Mouse (Mus musculus): ENCODE measurements around the gene Mfsd12. TPM values are rescaled to one million over a fixed set of nuclear protein-coding genes. Genes with fewer than 3 reads are reported as not detected.

Mfsd12 gene
- polyA plus RNA-seq, 1 experiment = 14.3 TPM

DNA sequence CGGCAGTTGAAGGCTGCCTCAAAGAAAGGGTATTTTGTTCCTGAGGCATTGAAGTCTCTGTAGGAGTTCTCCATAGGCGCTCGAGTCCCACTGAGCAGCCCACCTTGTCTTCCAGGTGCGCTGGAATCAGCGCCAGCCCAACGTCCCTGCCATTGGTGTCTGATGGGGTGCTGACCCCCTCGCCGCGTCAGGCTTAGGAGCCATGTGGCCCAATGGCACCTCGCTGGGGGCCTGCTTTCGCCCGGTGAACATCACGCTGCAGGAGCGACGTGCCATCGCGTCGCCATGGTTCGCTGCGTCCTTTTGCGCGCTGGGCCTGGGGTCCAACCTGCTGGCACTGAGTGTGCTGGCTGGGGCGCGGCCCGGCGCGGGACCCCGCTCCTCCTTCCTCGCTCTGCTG is 25.0 kb upstream of the Mfsd12 start:
- Histone ChIP-seq H3K4me1 (ENCODE audit: control insufficient read depth, insufficient read depth, low read length) (peaks cover 6% of the 10 kb centered on the region; the same call in 1 of the 2 replicates), H3K4me3 (replicated peaks; ENCODE audit: control insufficient read depth, low read depth, low read length) (no peak overlapping the region), H3K27ac (ENCODE audit: control insufficient read depth, insufficient read depth, low read depth, low read length, poor library complexity) (no peak overlapping the region)
- no peak for TF ChIP-seq CTCF (IDR thresholded peaks at IDR 0.05; ENCODE audit: control insufficient read depth, insufficient read depth, low read length)
- no peak for TF ChIP-seq POLR2A (IDR thresholded peaks at IDR 0.05; ENCODE audit: borderline replicate concordance, control insufficient read depth, low read depth, low read length)
- 95% methylated on average over 29 of the region's 29 CpGs for WGBS

DNA sequence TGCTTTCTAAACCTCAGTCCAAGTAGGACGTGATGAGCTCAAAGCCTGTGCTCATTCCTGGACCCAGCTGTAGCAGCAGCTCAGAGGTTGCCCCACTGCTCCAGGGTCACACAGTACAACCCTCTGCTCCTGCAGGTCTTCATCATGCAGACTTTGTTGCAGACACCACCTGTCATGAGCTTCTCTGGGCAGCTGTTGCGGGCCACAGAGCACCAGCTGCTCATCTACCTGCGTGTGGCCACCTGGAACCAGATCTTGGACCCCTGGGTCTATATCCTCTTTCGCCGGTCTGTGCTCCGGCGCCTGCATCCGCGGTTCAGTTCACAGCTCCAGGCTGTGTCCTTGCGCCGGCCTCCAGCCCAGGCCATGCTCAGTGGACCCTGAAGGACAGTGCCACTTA is 23.0 kb upstream of the Mfsd12 start:
- 91% methylated on average over 11 of the region's 11 CpGs for WGBS
- peaks cover 4% of the 10 kb centered on the region; the same call in 1 of the 2 replicates for H3K4me1 ChIP-seq (ENCODE audit: control insufficient read depth, insufficient read depth, low read length)
- TF ChIP-seq CTCF (IDR thresholded peaks at IDR 0.05; ENCODE audit: control insufficient read depth, insufficient read depth, low read length) = no peak
- H3K27ac ChIP-seq (ENCODE audit: control insufficient read depth, insufficient read depth, low read depth, low read length, poor library complexity) = no peak overlapping the region
- no peak overlapping the region for H3K4me3 ChIP-seq (replicated peaks; ENCODE audit: control insufficient read depth, low read depth, low read length)

DNA sequence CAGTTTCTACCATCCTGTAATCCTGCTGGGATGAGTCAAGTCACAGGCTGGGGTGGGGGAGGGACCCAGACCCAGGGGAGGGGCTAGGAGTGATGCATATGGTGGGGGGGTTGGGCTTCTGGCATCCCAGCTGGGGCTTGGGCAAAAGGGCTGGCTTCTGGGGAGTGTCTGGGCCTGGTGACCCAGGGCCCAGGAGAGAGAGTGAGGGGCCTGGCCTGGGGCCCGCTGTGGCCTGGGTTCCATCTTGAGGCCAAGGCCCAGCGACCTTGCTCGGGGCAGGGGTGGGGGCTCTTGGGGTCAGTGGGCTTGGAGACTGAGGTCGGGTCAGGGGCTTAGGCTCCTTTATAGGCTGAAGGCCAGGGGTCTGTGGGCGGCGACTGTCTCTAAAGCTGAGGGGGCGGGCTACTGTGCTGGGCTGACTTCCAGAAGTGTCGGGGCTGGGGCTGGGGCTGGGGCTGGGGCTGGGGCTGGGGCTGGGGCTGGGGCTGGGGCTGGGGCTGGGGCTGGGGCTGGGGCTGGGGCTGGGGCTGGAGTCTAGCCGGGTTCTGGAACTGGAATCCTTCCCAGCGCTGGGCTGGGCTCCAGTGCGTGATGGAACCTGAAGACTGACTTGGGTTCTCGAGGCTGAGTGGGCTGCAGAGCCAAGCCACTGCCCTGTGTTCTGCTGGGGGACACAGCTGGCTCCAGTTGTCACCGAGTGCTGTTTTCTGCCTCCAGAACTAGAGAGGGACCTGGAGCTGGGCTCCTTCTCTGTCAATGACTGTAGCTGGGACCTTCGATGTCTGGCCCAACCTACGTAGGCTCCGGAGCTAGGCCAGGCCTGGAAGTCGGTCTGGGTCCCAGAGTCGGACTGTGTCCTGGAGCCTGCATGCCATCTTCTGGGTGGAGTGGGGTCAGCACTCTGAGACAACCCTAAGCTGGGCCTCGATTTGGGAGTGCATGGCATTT is 21.6 kb upstream of the Mfsd12 start:
- WGBS = 85% methylated on average over 19 of the region's 19 CpGs
- H3K4me1 ChIP-seq (ENCODE audit: control insufficient read depth, insufficient read depth, low read length) = no peaks in the 10 kb centered on the region; the same call in 1 of the 2 replicates
- TF ChIP-seq CTCF (IDR thresholded peaks at IDR 0.05; ENCODE audit: control insufficient read depth, insufficient read depth, low read length) (no peak), POLR2A (IDR thresholded peaks at IDR 0.05; ENCODE audit: borderline replicate concordance, control insufficient read depth, low read depth, low read length) (no peak)
- no peak overlapping the region for H3K4me3 ChIP-seq (replicated peaks; ENCODE audit: control insufficient read depth, low read depth, low read length)
- no peak overlapping the region for H3K27ac ChIP-seq (ENCODE audit: control insufficient read depth, insufficient read depth, low read depth, low read length, poor library complexity)

GRCm38 (mm10) chr10:81336558-81336957 is 20.7 kb upstream of the Mfsd12 start:
- 85% methylated on average over 4 of the region's 4 CpGs for WGBS
- no peak overlapping the region for H3K27ac ChIP-seq (ENCODE audit: control insufficient read depth, insufficient read depth, low read depth, low read length, poor library complexity)
- H3K4me3 ChIP-seq (replicated peaks; ENCODE audit: control insufficient read depth, low read depth, low read length) = no peak overlapping the region
- H3K4me1 ChIP-seq (ENCODE audit: control insufficient read depth, insufficient read depth, low read length) = no peaks in the 10 kb centered on the region
- TF ChIP-seq POLR2A (IDR thresholded peaks at IDR 0.05; ENCODE audit: borderline replicate concordance, control insufficient read depth, low read depth, low read length) = no peak
- TF ChIP-seq CTCF (IDR thresholded peaks at IDR 0.05; ENCODE audit: control insufficient read depth, insufficient read depth, low read length) = no peak

DNA sequence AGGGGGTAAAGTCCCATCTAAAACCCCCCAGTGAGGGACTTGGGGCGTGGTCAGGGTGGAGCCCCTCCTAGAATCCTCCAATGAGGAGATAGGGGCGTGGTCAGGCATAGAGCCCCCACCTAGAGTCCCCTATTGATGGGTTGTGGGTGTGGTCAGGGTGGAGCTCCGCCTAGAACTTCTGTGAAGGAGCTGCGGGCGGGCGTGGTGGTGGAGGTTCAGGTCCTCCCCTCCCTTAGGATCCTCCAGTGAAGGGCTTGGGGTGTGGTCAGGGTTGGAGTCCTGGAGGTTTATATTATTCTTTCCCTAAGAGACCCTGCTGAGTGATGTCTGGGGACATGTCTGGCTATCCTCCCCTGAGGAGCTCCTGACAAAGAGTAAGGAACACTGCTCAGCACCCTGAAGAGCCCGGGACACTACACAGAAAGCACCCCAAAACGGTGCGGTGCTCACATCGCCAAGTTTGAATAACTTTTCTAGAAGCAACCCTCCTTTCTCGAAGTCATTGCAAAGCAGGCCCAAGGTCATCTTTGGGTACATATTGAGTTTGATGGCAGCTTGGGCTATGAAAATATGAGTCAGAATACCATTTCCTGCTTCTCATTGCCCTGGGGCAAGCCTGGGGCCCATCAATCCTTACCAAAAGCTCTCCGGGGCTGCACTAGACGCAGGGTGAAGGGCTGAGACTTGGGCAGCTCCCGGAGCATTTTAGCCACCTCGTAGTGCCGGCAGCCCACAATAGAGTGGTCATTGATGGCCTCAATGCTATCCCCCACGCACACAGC is 16.5 kb upstream of the Mfsd12 start:
- TF ChIP-seq POLR2A (IDR thresholded peaks at IDR 0.05; ENCODE audit: borderline replicate concordance, control insufficient read depth, low read depth, low read length) = no peak
- no peak for TF ChIP-seq CTCF (IDR thresholded peaks at IDR 0.05; ENCODE audit: control insufficient read depth, insufficient read depth, low read length)
- H3K27ac ChIP-seq (ENCODE audit: control insufficient read depth, insufficient read depth, low read depth, low read length, poor library complexity) = no peak overlapping the region
- 73% methylated on average over 17 of the region's 17 CpGs for WGBS
- H3K4me3 ChIP-seq (replicated peaks; ENCODE audit: control insufficient read depth, low read depth, low read length) = no peak overlapping the region
- peaks cover 1% of the 10 kb centered on the region for H3K4me1 ChIP-seq (ENCODE audit: control insufficient read depth, insufficient read depth, low read length)

DNA sequence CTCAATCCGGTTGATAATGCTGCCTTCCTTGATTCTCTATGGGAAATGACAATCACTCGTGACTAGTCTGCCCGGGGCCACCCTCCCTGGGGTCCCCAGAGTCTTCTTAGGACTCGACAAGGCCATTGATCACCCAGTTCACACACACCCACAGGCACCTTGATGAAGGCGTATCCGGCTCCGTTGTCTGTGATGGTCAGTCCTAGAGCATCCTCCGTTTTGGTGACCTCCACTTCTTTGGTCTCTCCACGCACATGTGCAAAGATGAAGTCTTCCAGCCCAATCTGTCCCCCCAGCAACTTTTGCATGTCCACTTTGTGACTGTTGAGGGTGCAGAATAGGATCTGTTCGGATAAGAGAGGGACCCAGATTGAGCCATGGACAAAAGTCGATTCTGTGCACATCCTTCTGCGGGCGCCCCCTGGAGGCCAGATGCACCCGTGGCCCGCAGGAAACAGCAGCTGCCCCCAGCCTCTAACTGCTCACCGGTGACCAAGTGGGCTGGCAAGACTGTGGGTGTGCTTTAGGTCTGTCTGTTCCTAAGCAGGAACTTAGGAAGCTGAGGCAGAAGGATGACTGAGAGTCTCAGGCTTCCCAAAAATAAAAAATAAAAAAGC is 15.8 kb upstream of the Mfsd12 start:
- H3K4me3 ChIP-seq (replicated peaks; ENCODE audit: control insufficient read depth, low read depth, low read length) = no peak overlapping the region
- no peak overlapping the region for H3K27ac ChIP-seq (ENCODE audit: control insufficient read depth, insufficient read depth, low read depth, low read length, poor library complexity)
- TF ChIP-seq POLR2A (IDR thresholded peaks at IDR 0.05; ENCODE audit: borderline replicate concordance, control insufficient read depth, low read depth, low read length) (no peak), CTCF (IDR thresholded peaks at IDR 0.05; ENCODE audit: control insufficient read depth, insufficient read depth, low read length) (peak; percentile 79)
- 45% methylated on average over 16 of the region's 16 CpGs for WGBS
- peaks cover 1% of the 10 kb centered on the region for H3K4me1 ChIP-seq (ENCODE audit: control insufficient read depth, insufficient read depth, low read length)

GRCm38 (mm10) chr10:81342686-81343505 is 14.4 kb upstream of the Mfsd12 start, which contains the start of gene Gipc3:
Gipc3 (minus strand) TSS chr10:81343266.
- Histone ChIP-seq H3K4me1 (ENCODE audit: control insufficient read depth, insufficient read depth, low read length) (peaks cover 5% of the 10 kb centered on the region), H3K4me3 (replicated peaks; ENCODE audit: control insufficient read depth, low read depth, low read length) (peak within 1 kb of the TSS; percentile 38), H3K27ac (ENCODE audit: control insufficient read depth, insufficient read depth, low read depth, low read length, poor library complexity) (no peak within 1 kb of the TSS)
- WGBS = 4% methylated on average over 67 of the region's 67 CpGs
- no peak; the same call in 1 of the 2 replicates for TF ChIP-seq POLR2A (IDR thresholded peaks at IDR 0.05; ENCODE audit: borderline replicate concordance, control insufficient read depth, low read depth, low read length)
- no peak for TF ChIP-seq CTCF (IDR thresholded peaks at IDR 0.05; ENCODE audit: control insufficient read depth, insufficient read depth, low read length)

Data from bone marrow, adult 2 months (tissue).